Mouse (Mus musculus): ENCODE measurements around the gene Nudt17. TPM values are rescaled to one million over a fixed set of nuclear protein-coding genes. Genes with fewer than 3 reads are reported as not detected.
"Not testable (repeated sequence)": the region's sequence is repeated elsewhere in the genome, so short reads cannot be mapped to it uniquely, and the experiment has no call there.

Nudt17 gene
- polyA plus RNA-seq, 1 experiment from 2014 or later: 8.2 TPM

DNA sequence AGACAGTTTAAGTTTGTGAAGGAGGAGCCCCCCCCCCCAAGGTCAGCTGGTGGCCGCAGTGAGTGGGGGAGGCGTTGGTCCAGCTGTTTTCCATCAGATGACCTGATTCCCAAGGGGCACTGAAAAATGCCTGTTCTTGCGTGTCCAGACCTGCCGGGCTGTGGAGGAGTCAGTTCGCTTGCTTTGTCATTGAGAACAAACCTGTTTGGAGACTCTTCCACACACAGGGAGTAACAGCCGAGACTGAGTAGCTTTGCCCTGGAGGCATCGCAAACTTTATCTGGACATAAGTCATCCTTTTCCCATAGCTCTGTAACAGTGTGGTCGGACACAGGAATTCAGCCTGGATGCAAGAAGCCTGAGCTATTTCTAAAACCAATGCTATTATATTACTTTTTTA lies 33.9 kb downstream of the Nudt17 start:
- no peak overlapping the region for H3K9ac ChIP-seq
- H3K4me3 ChIP-seq (ENCODE audit: low read depth, low read length): no peak overlapping the region
- DNase-seq (no peak), ATAC-seq (ENCODE audit: insufficient read depth) (no peak)
- no peaks in the 10 kb centered on the region for H3K36me3 ChIP-seq (ENCODE audit: insufficient read depth)
- H3K27ac ChIP-seq (ENCODE audit: low read depth): no peak overlapping the region
- H3K4me2 ChIP-seq: no peak overlapping the region
- no peaks in the 10 kb centered on the region for H3K4me1 ChIP-seq (ENCODE audit: insufficient read depth)
- H3K27me3 ChIP-seq (ENCODE audit: insufficient read depth, low read length): no peaks in the 10 kb centered on the region
- no peaks in the 10 kb centered on the region for H3K9me3 ChIP-seq (ENCODE audit: low read depth, low read length)
- 36% methylated on average over 8 of the region's 8 CpGs for WGBS
- no peak for TF ChIP-seq CTCF (IDR thresholded peaks at IDR 0.05; ENCODE audit: low read depth)

DNA sequence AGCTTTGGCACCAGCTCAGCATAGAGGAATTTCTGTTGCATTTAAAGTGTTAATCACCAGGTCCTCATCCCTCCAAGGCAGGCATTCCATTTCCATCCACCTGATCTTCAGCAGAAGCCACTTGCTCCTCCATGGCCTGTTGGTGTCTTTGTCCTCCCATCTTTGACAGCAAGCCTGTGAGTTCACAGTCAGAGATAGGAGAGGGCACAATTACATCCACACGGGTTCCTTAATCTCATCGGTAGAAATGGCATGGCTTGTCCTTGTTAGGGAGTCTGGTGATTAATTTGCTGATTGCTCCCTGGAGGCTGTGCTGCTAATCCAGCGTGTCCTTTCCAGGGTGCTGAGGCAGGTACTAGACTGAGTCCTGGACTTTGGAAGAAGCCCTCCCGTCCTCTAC lies 34.8 kb downstream of the Nudt17 start:
- TF ChIP-seq CTCF (IDR thresholded peaks at IDR 0.05; ENCODE audit: low read depth): no peak
- Histone ChIP-seq H3K4me3 (ENCODE audit: low read depth, low read length) (no peak overlapping the region), H3K4me1 (ENCODE audit: insufficient read depth) (no peaks in the 10 kb centered on the region), H3K27me3 (ENCODE audit: insufficient read depth, low read length) (no peaks in the 10 kb centered on the region), H3K9ac (no peak overlapping the region), H3K4me2 (no peak overlapping the region), H3K9me3 (ENCODE audit: low read depth, low read length) (no peaks in the 10 kb centered on the region), H3K36me3 (ENCODE audit: insufficient read depth) (no peaks in the 10 kb centered on the region), H3K27ac (ENCODE audit: low read depth) (no peak overlapping the region)
- ATAC-seq (ENCODE audit: insufficient read depth) (no peak), DNase-seq (no peak)
- WGBS: 63% methylated on average over 4 of the region's 4 CpGs

DNA sequence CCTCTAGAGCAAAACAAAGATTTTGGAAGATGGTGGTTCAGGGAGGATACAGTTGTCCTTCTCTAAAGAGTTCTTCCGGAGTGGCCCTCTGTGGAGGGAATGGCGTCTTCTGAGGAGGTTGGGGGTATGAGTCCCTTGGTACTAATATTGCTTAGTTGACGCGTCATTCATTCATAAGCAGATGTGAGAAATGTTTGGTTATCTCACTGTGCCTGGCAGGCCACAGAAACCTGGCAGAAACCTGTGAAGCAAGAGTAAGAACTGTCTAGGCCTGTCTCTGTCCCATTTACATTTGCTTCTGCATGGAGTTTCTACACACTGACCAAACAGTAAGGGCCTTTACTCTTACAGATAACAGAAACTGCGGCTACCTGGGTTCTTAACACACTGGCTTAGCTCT lies 36.8 kb downstream of the Nudt17 start:
- WGBS: 89% methylated on average over 5 of the region's 5 CpGs
- no peak for DNase-seq
- H3K9me3 ChIP-seq (ENCODE audit: low read depth, low read length): no peaks in the 10 kb centered on the region

DNA sequence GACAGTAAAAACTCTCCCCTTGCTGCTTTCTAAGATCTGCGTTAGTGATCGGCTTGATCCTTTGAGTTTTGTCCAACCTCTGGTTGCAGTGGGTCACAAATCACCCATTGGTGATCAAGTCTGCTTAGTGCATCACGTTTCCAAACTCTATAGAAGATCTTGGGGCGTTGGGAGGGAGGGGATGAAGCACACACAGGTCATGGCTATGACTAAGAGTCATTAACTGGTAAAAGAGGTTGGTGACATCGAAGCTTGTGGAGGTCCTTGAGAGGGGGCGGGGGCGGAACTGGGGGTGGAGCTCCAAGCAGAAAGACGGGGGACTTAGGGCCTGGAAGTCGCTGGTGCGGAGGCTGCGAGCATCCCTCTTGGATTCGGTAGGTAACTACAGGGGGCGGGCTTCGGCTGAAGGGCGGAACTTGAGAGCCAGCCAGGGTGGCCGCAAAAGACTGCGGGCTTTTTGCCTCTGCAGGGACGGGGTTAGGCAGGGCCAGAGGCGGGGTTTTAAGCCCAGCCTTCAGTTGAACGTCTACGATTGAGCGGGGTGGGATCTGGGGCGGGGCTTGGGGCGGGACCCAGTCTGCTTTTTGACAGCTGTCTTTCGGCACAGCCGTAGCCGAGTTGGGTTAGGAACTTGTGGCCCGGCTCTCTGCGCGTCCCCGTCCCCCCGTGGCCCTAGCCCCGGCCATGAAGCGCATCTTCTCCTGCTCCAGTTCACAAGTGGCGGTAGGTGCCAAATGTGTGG lies 38.5 kb downstream of the Nudt17 start, which contains the start of gene Ankrd35:
Ankrd35 (plus strand) TSS at position 405 of the 742 bp plus-strand sequence.
- Histone ChIP-seq H3K4me3 (ENCODE audit: low read depth, low read length) (peak within 1 kb of the TSS; percentile 36), H3K27me3 (ENCODE audit: insufficient read depth, low read length) (no peaks in the 10 kb centered on the region), H3K36me3 (ENCODE audit: insufficient read depth) (no peaks in the 10 kb centered on the region), H3K9me3 (ENCODE audit: low read depth, low read length) (no peaks in the 10 kb centered on the region), H3K4me1 (ENCODE audit: insufficient read depth) (no peaks in the 10 kb centered on the region), H3K4me2 (peak within 1 kb of the TSS; percentile 71), H3K27ac (ENCODE audit: low read depth) (no peak within 1 kb of the TSS), H3K9ac (no peak within 1 kb of the TSS)
- 4% methylated on average over 35 of the region's 35 CpGs for WGBS
- peak; percentile 94 for DNase-seq
- TF ChIP-seq CTCF (IDR thresholded peaks at IDR 0.05; ENCODE audit: low read depth): peak; percentile 40
- peak; percentile 98 for ATAC-seq (ENCODE audit: insufficient read depth)

More for the DNA sequence above, 36.8 kb downstream of the Nudt17 start:
- H3K4me2 ChIP-seq: no peak overlapping the region
- no peaks in the 10 kb centered on the region for H3K36me3 ChIP-seq (ENCODE audit: insufficient read depth)
- no peaks in the 10 kb centered on the region for H3K4me1 ChIP-seq (ENCODE audit: insufficient read depth)
- no peak overlapping the region for H3K9ac ChIP-seq
- no peak overlapping the region for H3K4me3 ChIP-seq (ENCODE audit: low read depth, low read length)
- no peaks in the 10 kb centered on the region for H3K27me3 ChIP-seq (ENCODE audit: insufficient read depth, low read length)
- no peak for TF ChIP-seq CTCF (IDR thresholded peaks at IDR 0.05; ENCODE audit: low read depth)
- ATAC-seq (ENCODE audit: insufficient read depth): no peak
- no peak overlapping the region for H3K27ac ChIP-seq (ENCODE audit: low read depth)

GRCm38 (mm10) chr3:96668424-96669067 lies 39.8 kb downstream of the Nudt17 start:
- Histone ChIP-seq H3K4me1 (ENCODE audit: insufficient read depth) (no peaks in the 10 kb centered on the region), H3K4me2 (no peak overlapping the region), H3K4me3 (ENCODE audit: low read depth, low read length) (no peak overlapping the region), H3K36me3 (ENCODE audit: insufficient read depth) (no peaks in the 10 kb centered on the region), H3K9me3 (ENCODE audit: low read depth, low read length) (no peaks in the 10 kb centered on the region), H3K9ac (no peak overlapping the region), H3K27me3 (ENCODE audit: insufficient read depth, low read length) (no peaks in the 10 kb centered on the region), H3K27ac (ENCODE audit: low read depth) (no peak overlapping the region)
- WGBS: 87% methylated on average over 5 of the region's 5 CpGs
- ATAC-seq (ENCODE audit: insufficient read depth) (no peak), DNase-seq (peak; percentile 55)
- TF ChIP-seq CTCF (IDR thresholded peaks at IDR 0.05; ENCODE audit: low read depth): no peak

GRCm38 (mm10) chr3:96667316-96667715 lies 41.0 kb downstream of the Nudt17 start:
- Histone ChIP-seq H3K27me3 (ENCODE audit: insufficient read depth, low read length) (no peaks in the 10 kb centered on the region), H3K27ac (ENCODE audit: low read depth) (no peak overlapping the region), H3K4me3 (ENCODE audit: low read depth, low read length) (no peak overlapping the region), H3K4me1 (ENCODE audit: insufficient read depth) (no peaks in the 10 kb centered on the region), H3K9ac (no peak overlapping the region), H3K9me3 (ENCODE audit: low read depth, low read length) (no peaks in the 10 kb centered on the region), H3K36me3 (ENCODE audit: insufficient read depth) (no peaks in the 10 kb centered on the region), H3K4me2 (no peak overlapping the region)
- DNase-seq (peak; percentile 16), ATAC-seq (ENCODE audit: insufficient read depth) (no peak)
- 26% methylated on average over 1 of the region's 1 CpGs for WGBS
- peak; percentile 46 for TF ChIP-seq CTCF (IDR thresholded peaks at IDR 0.05; ENCODE audit: low read depth)

DNA sequence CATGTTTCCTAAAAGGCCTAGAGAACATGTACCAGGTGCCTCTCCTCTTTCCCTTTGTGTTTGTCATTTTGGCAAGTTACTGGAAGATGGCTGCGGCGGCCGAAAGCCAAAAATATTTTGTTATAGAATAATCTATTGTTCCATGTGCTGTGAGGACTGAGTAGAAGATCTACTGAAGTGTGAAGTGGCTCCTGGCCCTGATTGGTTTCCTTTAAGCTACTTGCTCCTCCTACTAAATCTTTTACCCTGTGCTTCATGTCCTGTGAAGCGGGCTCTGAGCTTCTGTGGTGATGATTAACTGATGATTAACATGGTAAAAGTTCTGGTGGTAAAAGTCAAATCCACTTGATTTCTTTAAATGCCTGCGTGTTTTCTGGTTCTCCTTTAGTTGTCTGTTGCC lies 41.4 kb downstream of the Nudt17 start:
- Histone ChIP-seq H3K9ac (no peak overlapping the region), H3K27ac (ENCODE audit: low read depth) (no peak overlapping the region), H3K4me2 (no peak overlapping the region), H3K36me3 (ENCODE audit: insufficient read depth) (no peaks in the 10 kb centered on the region), H3K4me1 (ENCODE audit: insufficient read depth) (no peaks in the 10 kb centered on the region), H3K9me3 (ENCODE audit: low read depth, low read length) (no peaks in the 10 kb centered on the region), H3K27me3 (ENCODE audit: insufficient read depth, low read length) (no peaks in the 10 kb centered on the region), H3K4me3 (ENCODE audit: low read depth, low read length) (no peak overlapping the region)
- ATAC-seq (ENCODE audit: insufficient read depth) (no peak), DNase-seq (no peak)
- WGBS: 90% methylated on average over 5 of the region's 5 CpGs
- no peak for TF ChIP-seq CTCF (IDR thresholded peaks at IDR 0.05; ENCODE audit: low read depth)

GRCm38 (mm10) chr3:96665732-96666363 lies 42.5 kb downstream of the Nudt17 start:
- H3K4me2 ChIP-seq; H3K27ac ChIP-seq (ENCODE audit: low read depth); H3K9me3 ChIP-seq (ENCODE audit: low read depth, low read length); H3K4me1 ChIP-seq (ENCODE audit: insufficient read depth); H3K36me3 ChIP-seq (ENCODE audit: insufficient read depth); H3K9ac ChIP-seq; H3K27me3 ChIP-seq (ENCODE audit: insufficient read depth, low read length); ATAC-seq (ENCODE audit: insufficient read depth); DNase-seq; H3K4me3 ChIP-seq (ENCODE audit: low read depth, low read length): not testable (repeated sequence)
- WGBS: 83% methylated on average over 7 of the region's 7 CpGs
